Mouse (Mus musculus): ENCODE data around the gene Btrc.

The Btrc gene

DNA sequence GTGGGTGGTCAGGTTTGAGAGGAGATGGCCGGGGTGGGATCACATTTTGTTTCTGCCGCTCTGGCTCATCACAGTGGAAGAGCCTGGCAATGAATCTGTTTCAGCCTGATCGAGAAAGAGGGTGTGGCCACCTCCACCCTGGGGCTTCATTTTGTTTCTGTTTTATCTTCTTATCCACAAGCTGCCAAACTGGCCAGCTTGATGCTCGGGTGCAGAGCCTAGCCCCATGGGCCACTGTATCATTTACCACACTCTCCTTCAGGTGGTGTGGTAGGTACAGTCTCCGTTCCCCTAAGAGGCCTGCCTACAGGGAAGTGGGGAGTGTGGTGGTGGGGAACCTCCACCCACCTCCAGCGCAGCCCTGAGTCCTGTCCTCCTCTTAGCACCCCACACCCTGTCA is 209.5 kb downstream of the Btrc start:
- no peak for DNase-seq (ENCODE audit: low read depth, low spot score)

DNA sequence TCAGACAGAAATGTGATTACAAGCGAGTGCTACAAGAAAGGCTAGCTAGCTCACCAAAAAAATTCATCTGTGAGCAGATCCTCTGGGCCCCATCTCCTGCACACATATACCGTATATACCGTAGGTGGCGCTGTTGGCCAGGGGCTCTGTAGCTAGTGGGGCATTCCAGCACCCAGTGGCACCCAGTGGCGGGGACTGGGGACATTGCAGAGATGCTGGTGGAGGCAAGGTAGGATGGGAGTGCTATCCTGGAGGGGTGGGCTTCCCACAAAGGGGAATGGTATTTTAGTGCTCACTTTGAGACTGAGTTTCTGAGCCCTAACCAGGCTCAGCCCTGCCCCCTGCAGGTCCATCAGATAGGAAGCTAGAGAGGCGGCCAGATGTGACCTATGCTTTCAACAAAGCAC is 210.3 kb downstream of the Btrc start:
- DNase-seq (ENCODE audit: low read depth, low spot score) = peak; percentile 53

DNA sequence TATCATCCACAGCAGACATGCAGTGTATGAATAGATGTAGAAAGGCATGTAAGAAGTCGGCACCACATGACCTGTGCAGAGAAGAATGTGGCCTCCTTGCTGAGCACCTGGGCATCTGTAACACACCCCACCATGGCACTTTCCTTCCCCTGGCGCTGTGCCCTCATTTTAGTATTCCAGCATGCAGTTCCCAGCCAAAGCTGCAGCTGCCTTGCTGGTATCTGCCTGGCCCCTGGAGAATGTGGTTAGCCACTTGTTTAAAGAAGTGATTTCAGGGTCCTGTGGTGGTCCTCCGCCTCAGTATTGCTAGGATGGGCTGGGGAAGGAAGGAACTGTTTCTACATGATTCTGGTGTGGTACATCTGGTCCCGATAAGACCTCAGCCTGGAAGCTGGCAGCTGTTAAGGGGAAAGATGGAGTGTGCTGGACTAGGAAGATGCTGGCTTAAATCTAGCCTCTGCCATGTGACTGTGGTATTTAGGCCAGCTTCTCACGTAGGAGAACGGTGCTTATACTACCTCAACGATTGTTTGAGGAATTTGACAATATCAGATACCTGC is 210.9 kb downstream of the Btrc start:
- DNase-seq (ENCODE audit: low read depth, low spot score) = no peak

GRCm38 (mm10) chr19:45574941-45575631 is 211.6 kb downstream of the Btrc start:
- no peak for DNase-seq (ENCODE audit: low read depth, low spot score)

DNA sequence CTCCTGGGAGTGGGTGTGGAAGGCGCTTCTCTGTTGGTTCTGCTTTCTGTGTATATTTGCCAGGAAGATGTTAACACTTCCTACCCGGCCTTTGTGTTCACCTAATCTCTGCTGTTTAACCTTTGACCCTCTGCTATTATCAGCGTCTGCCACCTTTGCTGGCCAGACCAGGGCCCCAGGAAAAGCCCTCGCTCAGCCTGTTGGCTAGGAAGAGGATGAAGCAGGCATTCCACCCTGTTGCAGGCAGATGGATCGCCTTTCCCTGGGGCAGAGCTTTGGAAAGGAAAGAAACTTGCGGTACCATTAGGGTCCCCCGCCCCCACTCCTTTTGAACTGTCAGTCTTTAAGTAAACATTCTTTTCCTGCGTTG is 212.1 kb downstream of the Btrc start:
- DNase-seq (ENCODE audit: low read depth, low spot score) = no peak

- no peak for DNase-seq (ENCODE audit: low read depth, low spot score)
Measured at GRCm38 (mm10) chr19:45577141-45577750, 213.7 kb downstream of the Btrc start.

GRCm38 (mm10) chr19:45578976-45579375 is 215.4 kb downstream of the Btrc start:
- DNase-seq (ENCODE audit: low read depth, low spot score) = no peak

DNA sequence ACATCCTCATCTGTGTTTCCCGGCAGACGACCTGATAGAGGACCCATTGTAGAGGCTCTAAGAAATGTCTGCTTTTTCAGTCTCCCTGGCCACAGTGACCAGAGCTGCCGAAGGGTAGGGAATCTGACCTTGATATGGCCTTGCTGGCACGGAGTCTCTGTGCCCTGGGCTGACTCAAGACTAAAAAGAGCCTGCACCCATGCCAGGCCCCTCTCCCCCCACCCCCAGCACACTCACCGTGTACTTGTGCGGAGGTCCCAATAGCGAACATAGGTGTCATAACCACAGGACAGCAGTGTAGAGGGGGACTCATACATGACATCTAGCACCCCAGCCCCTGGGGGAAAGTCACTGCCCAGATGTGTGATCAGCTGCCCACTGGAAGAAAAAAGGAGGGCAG is 215.9 kb downstream of the Btrc start:
- DNase-seq (ENCODE audit: low read depth, low spot score) = no peak
